Mouse (Mus musculus): ENCODE data around the gene Dnah3. TPM values are rescaled to one million over a fixed set of nuclear protein-coding genes. Genes with fewer than 3 reads are reported as not detected.

Gene Dnah3
- polyA plus RNA-seq, 1 experiment = not detected

DNA sequence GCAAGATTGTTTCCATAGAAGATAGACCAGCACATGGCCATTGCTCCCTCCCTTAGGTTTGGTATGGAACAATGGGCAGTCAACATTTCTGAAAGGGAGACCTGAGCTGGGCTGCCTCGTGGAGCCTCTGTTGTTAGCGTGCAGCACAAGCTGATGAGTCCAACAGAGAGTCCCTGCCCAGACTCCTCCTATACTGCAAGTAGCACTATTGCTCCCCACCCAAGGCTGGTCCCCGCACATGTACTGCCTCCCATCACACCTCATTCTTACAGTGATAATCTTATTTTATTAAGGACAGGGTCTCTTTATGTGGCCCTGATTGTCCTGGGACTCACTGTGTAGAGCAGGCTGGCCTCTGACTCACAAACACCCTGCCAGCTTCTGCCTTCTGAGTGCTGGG lies 27.0 kb downstream of the Dnah3 start:
- Histone ChIP-seq H3K4me1 (ENCODE audit: control insufficient read depth, insufficient read depth, low read length) (no peaks in the 10 kb centered on the region), H3K4me3 (ENCODE audit: insufficient read depth, low read length) (no peak overlapping the region), H3K27ac (ENCODE audit: insufficient read depth, low read depth, low read length) (no peak overlapping the region)
- TF ChIP-seq POLR2A (IDR thresholded peaks at IDR 0.05; ENCODE audit: borderline replicate concordance, low read depth, low read length) = no peak
- TF ChIP-seq CTCF (IDR thresholded peaks at IDR 0.05; ENCODE audit: low read depth, low read length) = no peak

DNA sequence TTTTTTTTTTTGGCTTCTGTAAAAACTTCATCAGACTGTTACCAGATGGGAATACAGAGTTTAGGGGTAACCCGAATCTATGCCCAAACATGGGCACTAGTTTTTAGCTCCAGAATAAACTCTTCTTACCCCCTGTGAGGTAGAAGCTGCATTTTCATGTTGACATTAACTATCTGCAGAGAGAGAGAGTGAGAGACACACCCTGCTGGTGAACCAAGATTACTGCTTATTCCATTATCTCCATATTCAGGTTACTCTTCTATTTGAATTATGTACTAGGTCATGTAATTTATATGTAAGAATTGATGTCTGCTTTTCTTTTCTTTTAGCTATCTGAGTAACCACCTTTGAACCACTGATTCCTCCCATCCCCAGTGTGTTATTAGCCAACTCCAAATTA lies 31.0 kb downstream of the Dnah3 start:
- Histone ChIP-seq H3K4me1 (ENCODE audit: control insufficient read depth, insufficient read depth, low read length) (no peaks in the 10 kb centered on the region), H3K27ac (ENCODE audit: insufficient read depth, low read depth, low read length) (no peak overlapping the region), H3K4me3 (ENCODE audit: insufficient read depth, low read length) (no peak overlapping the region)
- TF ChIP-seq POLR2A (IDR thresholded peaks at IDR 0.05; ENCODE audit: borderline replicate concordance, low read depth, low read length) = no peak
- TF ChIP-seq CTCF (IDR thresholded peaks at IDR 0.05; ENCODE audit: low read depth, low read length) = no peak

- Histone ChIP-seq H3K4me1 (ENCODE audit: control insufficient read depth, insufficient read depth, low read length) (no peaks in the 10 kb centered on the region), H3K4me3 (ENCODE audit: insufficient read depth, low read length) (no peak overlapping the region), H3K27ac (ENCODE audit: insufficient read depth, low read depth, low read length) (no peak overlapping the region)
- TF ChIP-seq POLR2A (IDR thresholded peaks at IDR 0.05; ENCODE audit: borderline replicate concordance, low read depth, low read length) = no peak
- TF ChIP-seq CTCF (IDR thresholded peaks at IDR 0.05; ENCODE audit: low read depth, low read length) = no peak
Measured at GRCm38 (mm10) chr7:120055479-120055878, 39.6 kb downstream of the Dnah3 start.

- TF ChIP-seq POLR2A (IDR thresholded peaks at IDR 0.05; ENCODE audit: borderline replicate concordance, low read depth, low read length) = no peak
- TF ChIP-seq CTCF (IDR thresholded peaks at IDR 0.05; ENCODE audit: low read depth, low read length) = no peak
- H3K4me3 ChIP-seq (ENCODE audit: insufficient read depth, low read length) = no peak overlapping the region
- H3K4me1 ChIP-seq (ENCODE audit: control insufficient read depth, insufficient read depth, low read length) = no peaks in the 10 kb centered on the region
- no peak overlapping the region for H3K27ac ChIP-seq (ENCODE audit: insufficient read depth, low read depth, low read length)
Measured at GRCm38 (mm10) chr7:120054016-120054415, 41.1 kb downstream of the Dnah3 start.

DNA sequence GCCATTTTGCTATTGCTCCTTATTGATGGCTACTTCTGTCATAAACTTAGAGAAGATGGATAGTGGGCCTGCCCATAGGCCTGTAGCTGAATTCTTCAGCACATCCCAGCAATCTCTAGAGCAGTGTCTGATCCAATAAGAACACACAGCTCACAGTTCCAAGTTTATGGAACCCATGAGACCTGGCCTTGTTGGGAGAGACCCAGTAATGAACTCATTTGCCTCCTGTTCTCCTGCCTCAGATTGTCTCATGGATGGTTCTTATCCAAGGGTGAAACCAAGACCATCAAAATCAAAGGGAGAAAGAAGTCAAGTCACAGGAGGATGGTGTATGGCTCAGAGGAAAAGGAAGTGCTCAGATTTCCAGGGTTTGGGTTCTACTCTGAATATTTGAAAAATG lies 44.6 kb downstream of the Dnah3 start:
- Histone ChIP-seq H3K4me3 (ENCODE audit: insufficient read depth, low read length) (no peak overlapping the region), H3K27ac (ENCODE audit: insufficient read depth, low read depth, low read length) (no peak overlapping the region), H3K4me1 (ENCODE audit: control insufficient read depth, insufficient read depth, low read length) (no peaks in the 10 kb centered on the region)
- TF ChIP-seq CTCF (IDR thresholded peaks at IDR 0.05; ENCODE audit: low read depth, low read length) (no peak), POLR2A (IDR thresholded peaks at IDR 0.05; ENCODE audit: borderline replicate concordance, low read depth, low read length) (no peak)

- TF ChIP-seq POLR2A (IDR thresholded peaks at IDR 0.05; ENCODE audit: borderline replicate concordance, low read depth, low read length) = no peak
- TF ChIP-seq CTCF (IDR thresholded peaks at IDR 0.05; ENCODE audit: low read depth, low read length) = no peak
- no peaks in the 10 kb centered on the region for H3K4me1 ChIP-seq (ENCODE audit: control insufficient read depth, insufficient read depth, low read length)
- no peak overlapping the region for H3K27ac ChIP-seq (ENCODE audit: insufficient read depth, low read depth, low read length)
- H3K4me3 ChIP-seq (ENCODE audit: insufficient read depth, low read length) = no peak overlapping the region
Measured at GRCm38 (mm10) chr7:120043990-120044389, 51.1 kb downstream of the Dnah3 start.

- Histone ChIP-seq H3K4me1 (ENCODE audit: control insufficient read depth, insufficient read depth, low read length) (no peaks in the 10 kb centered on the region), H3K27ac (ENCODE audit: insufficient read depth, low read depth, low read length) (no peak overlapping the region), H3K4me3 (ENCODE audit: insufficient read depth, low read length) (no peak overlapping the region)
- no peak for TF ChIP-seq POLR2A (IDR thresholded peaks at IDR 0.05; ENCODE audit: borderline replicate concordance, low read depth, low read length)
- no peak for TF ChIP-seq CTCF (IDR thresholded peaks at IDR 0.05; ENCODE audit: low read depth, low read length)
Measured at GRCm38 (mm10) chr7:120036422-120036821, 58.7 kb downstream of the Dnah3 start.

DNA sequence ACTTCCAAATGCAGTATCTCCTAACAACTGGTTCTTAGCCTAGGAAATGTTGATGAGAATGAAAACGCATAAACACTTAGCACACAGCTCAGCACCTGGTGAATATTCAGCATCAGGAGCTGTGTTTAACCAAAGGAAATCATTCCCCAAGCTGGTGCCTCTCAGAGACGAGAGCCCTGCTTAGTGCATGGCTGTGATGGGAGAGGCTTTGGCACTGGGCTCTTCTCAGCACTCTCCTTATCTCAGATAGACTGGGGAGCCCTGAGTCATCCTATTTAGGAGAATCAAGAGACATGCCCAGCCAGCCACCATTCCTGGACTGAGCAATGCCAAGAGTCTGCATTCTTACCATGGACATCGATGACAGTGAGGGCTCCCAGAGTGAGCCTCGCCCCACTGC lies 60.1 kb downstream of the Dnah3 start:
- Histone ChIP-seq H3K4me1 (ENCODE audit: control insufficient read depth, insufficient read depth, low read length) (no peaks in the 10 kb centered on the region), H3K4me3 (ENCODE audit: insufficient read depth, low read length) (no peak overlapping the region), H3K27ac (ENCODE audit: insufficient read depth, low read depth, low read length) (no peak overlapping the region)
- TF ChIP-seq CTCF (IDR thresholded peaks at IDR 0.05; ENCODE audit: low read depth, low read length) (no peak), POLR2A (IDR thresholded peaks at IDR 0.05; ENCODE audit: borderline replicate concordance, low read depth, low read length) (no peak)

DNA sequence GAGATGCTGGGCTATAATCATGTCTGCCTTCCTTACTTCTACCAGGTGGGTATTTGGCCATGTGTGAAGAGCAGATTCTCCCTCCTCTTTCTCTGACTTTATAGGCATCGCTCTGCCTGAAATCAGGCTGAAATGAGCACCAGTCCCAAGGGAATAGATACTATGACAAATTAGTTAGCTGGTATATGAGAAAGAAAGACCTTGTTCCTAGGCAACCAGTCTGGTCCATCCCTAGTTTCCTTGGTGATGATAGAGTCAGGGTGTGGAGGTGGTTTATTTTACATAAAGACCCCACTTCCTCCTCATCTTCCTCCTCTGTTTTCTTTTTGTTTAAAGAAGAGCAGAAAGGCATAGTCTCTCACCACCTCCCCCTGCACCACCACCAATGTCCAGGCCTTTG lies 60.5 kb downstream of the Dnah3 start:
- TF ChIP-seq CTCF (IDR thresholded peaks at IDR 0.05; ENCODE audit: low read depth, low read length) (no peak), POLR2A (IDR thresholded peaks at IDR 0.05; ENCODE audit: borderline replicate concordance, low read depth, low read length) (no peak)
- no peak overlapping the region for H3K4me3 ChIP-seq (ENCODE audit: insufficient read depth, low read length)
- H3K27ac ChIP-seq (ENCODE audit: insufficient read depth, low read depth, low read length) = no peak overlapping the region
- no peaks in the 10 kb centered on the region for H3K4me1 ChIP-seq (ENCODE audit: control insufficient read depth, insufficient read depth, low read length)

DNA sequence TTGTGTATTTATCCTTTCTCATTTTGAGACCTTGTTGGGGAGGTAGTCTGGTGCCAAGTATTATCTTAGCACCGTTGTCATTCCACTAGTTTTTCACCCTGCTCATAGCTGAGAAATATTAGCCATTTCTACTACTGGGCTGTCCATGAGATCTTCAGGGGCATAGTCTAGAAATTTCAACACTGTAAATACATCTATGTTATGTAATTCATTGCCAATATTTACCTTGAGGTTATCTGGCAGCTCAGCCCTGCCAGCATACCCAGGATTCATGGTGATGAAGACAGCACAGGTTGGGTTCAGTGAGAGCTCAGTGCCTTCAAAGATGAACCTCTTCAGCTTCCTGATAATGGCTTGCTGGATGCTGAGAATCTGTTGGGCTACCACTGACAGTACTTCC lies 66.4 kb downstream of the Dnah3 start:
- Histone ChIP-seq H3K4me3 (ENCODE audit: insufficient read depth, low read length) (no peak overlapping the region), H3K27ac (ENCODE audit: insufficient read depth, low read depth, low read length) (no peak overlapping the region), H3K4me1 (ENCODE audit: control insufficient read depth, insufficient read depth, low read length) (no peaks in the 10 kb centered on the region)
- TF ChIP-seq CTCF (IDR thresholded peaks at IDR 0.05; ENCODE audit: low read depth, low read length) (no peak), POLR2A (IDR thresholded peaks at IDR 0.05; ENCODE audit: borderline replicate concordance, low read depth, low read length) (no peak)

DNA sequence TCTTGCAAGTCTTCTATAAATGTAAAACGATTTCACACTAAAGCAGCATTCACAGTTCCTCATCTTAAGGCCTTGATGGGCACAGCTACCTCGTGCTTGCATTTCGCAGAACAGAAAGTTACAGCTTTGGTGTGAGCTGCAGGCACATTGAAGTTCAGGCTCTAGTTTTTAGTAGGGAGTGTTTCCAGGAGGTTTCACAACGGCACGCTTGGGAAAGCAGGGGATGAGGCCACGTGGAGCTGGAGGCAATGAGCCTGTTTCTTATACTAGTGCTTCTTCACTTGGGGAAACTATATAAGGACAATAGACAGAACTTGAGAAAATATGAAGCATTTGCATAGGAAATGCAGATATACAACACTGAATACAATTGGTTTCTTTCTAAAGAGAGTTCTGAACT lies 98.0 kb downstream of the Dnah3 start:
- TF ChIP-seq CTCF (IDR thresholded peaks at IDR 0.05; ENCODE audit: low read depth, low read length) = no peak
- TF ChIP-seq POLR2A (IDR thresholded peaks at IDR 0.05; ENCODE audit: borderline replicate concordance, low read depth, low read length) = no peak
- no peak overlapping the region for H3K4me3 ChIP-seq (ENCODE audit: insufficient read depth, low read length)
- H3K27ac ChIP-seq (ENCODE audit: insufficient read depth, low read depth, low read length) = no peak overlapping the region
- no peaks in the 10 kb centered on the region for H3K4me1 ChIP-seq (ENCODE audit: control insufficient read depth, insufficient read depth, low read length)
